Mouse (Mus musculus): ENCODE data around the gene Cped1.

The Cped1 gene

DNA sequence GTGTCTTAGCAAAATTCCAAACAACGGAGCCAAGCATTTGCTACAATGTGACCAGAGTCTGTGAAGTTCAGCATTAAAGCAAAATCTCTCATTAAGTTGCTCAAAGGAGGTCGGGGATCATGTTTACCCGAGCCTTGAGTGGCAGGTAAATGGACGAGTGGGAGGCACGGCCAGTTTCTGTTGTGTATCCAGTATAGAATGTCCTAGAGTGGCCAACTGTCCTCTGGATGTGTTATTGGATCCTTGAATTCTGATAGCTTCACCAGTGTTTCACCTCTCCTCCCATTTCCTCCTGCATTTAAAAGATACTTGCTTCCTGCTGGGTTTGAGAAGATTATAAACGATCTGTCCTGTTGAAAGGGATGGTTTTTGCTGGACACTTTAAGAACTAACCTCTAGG lies 14.4 kb downstream of the Cped1 start:
- no peak for DNase-seq (ENCODE audit: low spot score)

DNA sequence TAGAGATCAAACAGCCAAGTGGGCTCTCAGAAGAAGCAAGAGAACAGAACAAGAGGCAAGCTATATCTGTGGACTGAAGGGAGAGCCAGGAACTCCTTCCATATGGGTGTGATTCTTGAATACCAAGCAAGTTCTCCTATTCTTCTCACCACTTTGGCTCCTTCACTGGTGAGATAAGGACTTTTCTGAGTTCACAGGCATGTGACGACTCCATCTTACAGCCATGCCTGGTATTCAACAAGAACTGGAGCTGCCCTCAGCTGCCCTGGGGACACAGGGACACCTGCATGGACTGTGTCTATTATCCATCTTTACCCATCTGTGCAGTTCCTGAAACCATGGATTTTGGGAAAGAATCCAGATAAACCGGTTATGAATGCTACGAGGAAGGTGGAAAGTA lies 15.2 kb downstream of the Cped1 start:
- DNase-seq (ENCODE audit: low spot score), result no peak

DNA sequence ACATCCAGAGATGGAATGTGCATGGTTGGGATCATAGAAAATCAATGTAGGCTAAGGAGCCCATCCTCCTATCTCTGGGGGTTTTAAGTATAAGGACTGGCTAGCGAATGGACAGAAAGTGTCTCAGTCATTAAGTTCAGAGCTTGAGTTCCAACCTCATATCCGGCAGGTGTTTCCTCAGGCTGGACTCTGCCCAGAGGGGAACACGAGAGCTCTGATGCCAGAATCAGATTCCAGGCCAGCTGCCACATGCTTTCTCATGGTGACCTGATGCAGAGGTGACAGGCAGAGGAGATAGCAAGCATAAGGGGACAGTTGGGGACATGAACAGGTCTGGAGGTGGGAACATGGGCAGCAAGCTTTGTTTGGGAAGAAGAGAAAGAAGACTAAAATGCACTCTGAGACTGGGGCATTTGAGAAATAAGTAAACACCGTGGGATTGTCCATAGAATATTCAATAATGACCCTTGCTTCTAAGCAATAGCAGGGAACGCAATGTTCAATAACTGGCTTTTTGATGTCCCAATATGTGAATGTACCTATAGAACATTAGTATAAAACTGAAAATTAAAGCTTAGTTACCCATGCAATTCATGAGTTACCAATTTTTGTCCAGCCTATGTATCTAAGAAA lies 15.7 kb downstream of the Cped1 start:
- no peak for DNase-seq (ENCODE audit: low spot score)

DNA sequence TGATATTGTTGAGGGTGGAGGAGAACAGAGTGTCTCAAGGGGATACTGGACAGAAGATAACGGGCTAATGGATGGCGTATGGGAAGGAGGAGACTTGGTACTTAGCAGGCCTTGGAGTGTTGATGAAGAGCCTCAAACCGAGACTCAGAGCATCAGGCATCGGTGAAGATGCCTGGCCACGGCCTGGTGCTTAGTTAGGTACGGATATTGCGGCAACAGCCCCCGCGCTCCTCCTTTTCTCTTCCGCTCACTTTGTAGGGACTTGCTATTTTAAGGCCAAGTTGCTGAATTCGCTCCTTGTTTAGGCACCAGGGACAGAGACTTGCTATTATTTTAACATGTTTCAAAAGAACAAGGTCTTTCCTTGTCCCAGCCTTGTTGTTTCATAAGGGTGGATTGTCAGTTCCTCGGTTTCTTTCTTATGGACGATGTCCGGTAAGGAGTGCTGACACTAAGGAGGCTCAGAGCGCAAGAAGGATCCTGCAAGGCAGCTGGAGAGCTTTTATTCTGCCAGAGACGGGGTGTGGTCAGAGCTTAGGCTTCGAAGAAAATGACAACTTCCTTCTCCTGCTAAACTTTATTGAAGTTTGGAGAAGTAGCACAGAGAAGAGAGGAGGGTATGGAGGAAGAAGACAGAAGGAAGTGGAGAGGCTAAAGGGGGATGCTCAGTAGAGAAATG lies 16.9 kb downstream of the Cped1 start:
- no peak for DNase-seq (ENCODE audit: low spot score)

GRCm38 (mm10) chr6:22003200-22003587 lies 17.5 kb downstream of the Cped1 start:
- no peak for DNase-seq (ENCODE audit: low spot score)

DNA sequence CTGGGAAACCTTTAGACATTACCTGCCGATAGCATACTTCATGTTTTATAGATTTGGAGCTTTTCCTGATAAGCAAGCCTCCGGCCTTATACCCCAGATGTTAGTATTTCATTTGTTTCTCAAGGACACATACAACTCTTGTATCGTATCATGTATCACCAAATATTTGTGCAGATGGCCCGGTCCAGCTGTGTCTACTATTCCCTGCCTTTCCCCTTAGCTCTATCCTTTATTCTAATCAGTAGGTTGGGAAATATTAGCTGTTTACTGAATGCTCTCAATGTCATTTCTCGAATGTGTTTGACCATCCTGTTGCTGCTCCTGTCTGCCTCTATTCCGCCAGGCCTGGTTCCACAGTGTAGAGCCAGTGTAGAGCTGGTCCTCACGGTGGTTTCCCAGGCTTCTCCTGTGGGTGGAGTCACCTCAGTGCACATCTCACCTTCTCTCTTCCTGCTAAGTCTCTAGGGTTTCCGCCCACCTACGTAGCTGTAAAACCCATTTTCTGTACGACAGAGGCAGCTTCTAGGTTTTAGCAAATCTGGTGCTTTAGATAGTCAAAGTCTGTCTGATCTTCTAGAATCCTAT lies 18.3 kb downstream of the Cped1 start:
- DNase-seq (ENCODE audit: low spot score), result no peak

- DNase-seq (ENCODE audit: low spot score), result no peak
Measured at GRCm38 (mm10) chr6:22008346-22008745, 22.6 kb downstream of the Cped1 start.

DNA sequence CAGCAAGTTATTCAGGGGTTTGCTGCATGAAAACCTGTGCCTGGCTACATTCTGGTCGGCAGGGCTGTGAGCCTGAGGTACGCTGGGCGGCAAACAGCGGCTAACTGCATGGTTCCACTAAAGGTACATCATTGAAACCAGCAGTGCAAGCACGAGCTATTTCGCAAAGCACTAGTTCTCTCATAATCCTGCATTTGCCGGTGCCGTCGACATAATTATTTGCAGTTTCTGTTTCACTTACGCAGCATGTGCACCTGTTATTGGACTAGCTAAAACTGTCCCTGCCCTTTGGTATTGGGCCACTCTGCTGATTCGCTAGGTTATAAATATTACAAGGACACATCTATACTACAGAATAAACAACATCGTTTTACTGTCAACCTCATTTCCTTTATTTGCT lies 24.5 kb downstream of the Cped1 start:
- no peak for DNase-seq (ENCODE audit: low spot score)

GRCm38 (mm10) chr6:22010761-22011281 lies 25.1 kb downstream of the Cped1 start:
- DNase-seq (ENCODE audit: low spot score), result no peak

DNA sequence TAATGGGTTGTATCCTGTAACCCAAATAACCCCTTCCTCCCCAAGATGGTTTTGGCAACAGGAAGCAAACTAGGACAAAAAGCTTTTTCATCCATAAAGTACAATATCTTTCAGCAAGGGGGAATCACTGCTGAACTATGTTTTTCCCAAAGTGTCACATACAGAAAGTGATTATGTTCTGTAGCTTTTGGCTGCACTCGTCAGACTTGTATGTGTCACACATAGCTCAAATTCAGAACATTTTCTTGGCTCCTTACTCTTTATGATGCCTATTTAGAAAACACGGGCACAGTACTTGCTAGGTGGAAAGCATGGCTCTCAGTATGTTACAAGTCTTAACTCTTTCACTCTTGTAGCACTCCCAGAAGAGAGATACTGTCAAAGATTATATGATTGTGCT lies 25.8 kb downstream of the Cped1 start:
- no peak for DNase-seq (ENCODE audit: low spot score)

GRCm38 (mm10) chr6:22012099-22012498 lies 26.4 kb downstream of the Cped1 start:
- DNase-seq (ENCODE audit: low spot score), result no peak

DNA sequence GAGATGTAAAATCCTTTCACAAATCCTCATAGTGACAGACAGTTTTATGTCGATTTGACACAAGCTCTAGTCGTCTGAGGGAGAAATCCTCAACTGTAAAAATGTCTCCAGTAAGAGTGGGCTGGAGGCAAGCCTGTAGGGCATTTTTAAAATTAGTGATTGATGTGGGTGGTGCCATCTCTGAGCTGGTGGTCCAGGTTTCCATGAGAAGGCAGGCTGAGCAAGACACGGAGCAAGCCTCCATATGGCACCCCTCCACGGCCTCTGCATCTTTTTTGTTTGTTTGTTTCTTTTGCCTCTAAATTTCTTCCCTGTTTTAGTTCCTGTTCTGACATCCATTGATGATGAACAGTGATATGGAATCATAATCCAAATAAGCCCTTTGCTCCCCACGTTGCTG lies 26.8 kb downstream of the Cped1 start:
- DNase-seq (ENCODE audit: low spot score), result no peak

GRCm38 (mm10) chr6:22013394-22013793 lies 27.7 kb downstream of the Cped1 start:
- no peak for DNase-seq (ENCODE audit: low spot score)

GRCm38 (mm10) chr6:22014291-22014911 lies 28.7 kb downstream of the Cped1 start:
- DNase-seq (ENCODE audit: low spot score), result no peak

DNA sequence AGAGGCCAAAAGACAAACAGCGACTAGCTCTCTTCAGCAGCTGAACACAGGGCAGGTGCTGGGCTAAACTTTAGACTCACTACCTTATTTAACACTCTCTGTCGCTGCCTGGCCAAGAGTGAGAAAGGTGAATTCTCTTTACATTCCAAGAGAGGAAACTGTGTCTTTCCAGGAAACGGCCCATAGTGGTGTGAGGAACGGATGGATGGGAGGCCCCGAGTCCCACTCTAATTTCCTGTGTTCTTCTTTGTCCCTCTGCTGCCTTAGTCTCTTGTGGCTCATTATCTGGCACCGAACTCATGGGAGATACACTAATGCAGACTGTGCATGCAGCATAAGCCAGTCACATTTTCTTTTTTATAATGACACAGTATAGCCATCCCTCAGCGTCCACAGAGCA lies 31.9 kb downstream of the Cped1 start:
- no peak for DNase-seq (ENCODE audit: low spot score)

DNA sequence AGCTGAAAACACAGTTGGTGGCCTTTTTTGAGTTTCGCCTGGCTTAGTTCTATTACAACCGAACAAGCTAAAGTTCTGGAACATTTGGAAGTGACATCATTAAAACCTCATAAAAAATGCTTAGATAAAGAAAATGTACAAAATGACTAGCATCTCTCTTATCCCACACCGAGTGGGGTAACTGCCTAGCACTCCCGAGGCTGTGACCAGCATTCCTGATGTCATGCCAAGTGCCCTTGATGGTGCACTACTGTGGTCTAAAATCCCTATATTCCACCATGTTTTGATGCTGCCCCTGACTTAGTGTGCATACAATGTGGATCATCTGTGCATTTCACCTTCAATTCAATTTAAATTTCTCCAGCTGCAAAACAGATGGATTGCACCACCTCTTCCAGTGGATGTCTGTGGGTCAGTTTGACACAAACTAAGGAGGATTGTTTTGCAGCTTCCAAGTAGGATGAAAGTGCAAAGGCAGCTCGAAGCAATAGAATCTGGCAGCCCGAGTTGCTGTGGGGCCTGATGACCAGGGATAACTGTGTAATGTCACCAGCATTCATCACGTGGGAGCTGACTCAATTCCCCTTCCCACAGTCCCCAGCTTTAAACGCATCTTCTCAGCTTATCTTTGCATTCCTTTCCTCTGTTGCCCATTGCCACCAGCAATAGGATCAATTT lies 33.2 kb downstream of the Cped1 start:
- DNase-seq (ENCODE audit: low spot score), result no peak

GRCm38 (mm10) chr6:22019637-22020036 lies 33.9 kb downstream of the Cped1 start:
- no peak for DNase-seq (ENCODE audit: low spot score)

DNA sequence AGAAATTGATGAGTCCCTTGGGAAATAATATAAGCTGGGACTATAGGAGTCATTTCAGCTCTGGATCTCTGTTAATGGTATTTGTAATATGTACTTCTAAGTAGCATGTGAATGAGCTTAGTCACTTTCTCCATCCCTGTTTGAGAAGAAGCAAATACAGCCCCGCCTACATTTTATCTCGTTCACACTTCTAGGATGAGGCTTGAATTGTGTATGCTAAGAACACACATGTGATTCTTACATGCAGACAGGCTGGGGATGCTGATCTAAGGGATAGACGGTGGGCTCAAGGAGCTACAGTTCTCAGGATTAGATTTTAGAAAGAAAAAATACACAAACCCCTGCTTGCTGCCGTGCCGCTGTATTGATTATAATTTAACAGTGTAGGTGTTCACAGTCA lies 35.0 kb downstream of the Cped1 start:
- DNase-seq (ENCODE audit: low spot score), result no peak

- no peak for DNase-seq (ENCODE audit: low spot score)
Measured at GRCm38 (mm10) chr6:22021315-22021714, 35.6 kb downstream of the Cped1 start.

DNA sequence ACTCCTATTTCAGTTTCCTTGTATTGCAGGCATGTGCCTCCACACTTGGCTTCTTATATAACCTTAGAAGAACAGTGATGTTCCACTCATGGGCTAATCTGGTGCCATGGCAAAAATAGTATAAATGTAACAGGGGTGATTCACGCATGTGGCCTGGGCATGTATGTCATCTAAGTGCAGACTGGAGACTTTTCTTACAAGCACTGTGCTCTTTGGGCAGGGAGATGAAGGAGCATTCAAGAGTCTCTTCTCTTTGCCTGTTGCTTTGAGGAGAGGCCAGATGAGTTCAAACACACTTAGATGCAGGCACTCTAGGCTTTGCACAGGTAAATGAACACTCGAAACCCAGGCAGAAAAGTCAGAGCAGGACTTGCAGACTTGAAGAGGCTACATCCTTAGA lies 38.5 kb downstream of the Cped1 start:
- DNase-seq (ENCODE audit: low spot score), result no peak

DNA sequence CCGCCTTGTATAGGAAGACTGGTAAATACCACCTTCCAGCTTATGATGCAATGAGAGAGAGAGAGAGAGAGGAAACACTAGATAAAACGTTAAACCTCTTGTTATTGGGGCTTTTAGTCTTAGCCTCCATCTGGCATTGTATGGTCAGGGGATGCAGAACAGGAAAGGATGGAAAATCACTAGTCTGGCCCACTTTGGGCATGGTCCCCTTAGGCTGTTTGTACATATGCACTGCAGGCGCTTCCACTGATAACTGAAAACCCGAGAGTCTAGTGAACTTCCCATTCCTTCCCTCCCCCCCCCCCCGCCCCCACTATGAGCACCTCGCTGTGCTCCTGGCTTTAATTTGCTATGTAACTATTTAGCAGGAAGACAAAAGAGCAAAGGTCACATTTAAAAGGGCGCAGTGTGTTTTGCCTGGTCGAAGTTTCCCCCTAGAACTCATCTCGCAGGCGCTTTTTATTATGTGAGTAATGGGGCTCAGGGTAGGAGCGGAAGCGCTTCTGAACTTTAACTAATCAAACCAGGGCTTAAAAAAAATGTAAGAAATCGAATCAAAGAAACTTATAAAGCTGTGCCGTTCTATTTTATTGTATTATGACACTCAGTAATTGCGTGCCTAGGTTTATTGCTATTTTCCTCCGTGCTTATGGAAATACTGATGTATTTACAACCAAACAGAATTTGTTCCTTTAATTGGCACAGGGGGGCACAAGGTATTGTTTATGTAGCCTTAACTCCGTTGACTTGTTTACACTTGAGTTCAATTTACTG lies 40.1 kb downstream of the Cped1 start:
- DNase-seq (ENCODE audit: low spot score), result no peak

GRCm38 (mm10) chr6:22026358-22026673 lies 40.6 kb downstream of the Cped1 start:
- no peak for DNase-seq (ENCODE audit: low spot score)

Measured in MN1 (cell line).